Mouse (Mus musculus): ENCODE measurements at regions not wholly inside any gene's neighbourhood (a gene's known extent, or its start where the extent isn't known, plus 50 kb on each side); places are given as distances from the start of the nearest gene placed in this dataset.

- TF ChIP-seq CTCF (IDR thresholded peaks at IDR 0.05) (no peak), EP300 (IDR thresholded peaks at IDR 0.05) (no peak)
- no peaks in the 10 kb centered on the region for H3K36me3 ChIP-seq (ENCODE audit: insufficient read depth, low read length)
- no peak overlapping the region for H3K9ac ChIP-seq (replicated peaks; ENCODE audit: low read depth)
- H3K4me1 ChIP-seq (ENCODE audit: insufficient read depth, low read depth, low read length): 0 out of 2 replicates have a peak, but pooled peaks cover 4% of the 10 kb centered on the region
- DNase-seq (ENCODE audit: low spot score): peak; percentile 38
- no peak overlapping the region for H3K4me2 ChIP-seq (replicated peaks; ENCODE audit: low read depth, low read length)
- no peaks in the 10 kb centered on the region for H3K9me3 ChIP-seq (ENCODE audit: low read length)
- 52% methylated on average over 16 of the region's 16 CpGs for WGBS
- ATAC-seq: peak; percentile 31
- no peak overlapping the region for H3K4me3 ChIP-seq (ENCODE audit: low read depth, low read length)
- H3K27me3 ChIP-seq (replicated peaks; ENCODE audit: insufficient read depth, low read length): no peaks in the 10 kb centered on the region
- H3K27ac ChIP-seq (ENCODE audit: low read length): no peak overlapping the region; the same call in 1 of the 2 replicates
These were observed 66.4 kb upstream of the Pmepa1 start for GRCm38 (mm10) chr2:173342605-173343260.

- Histone ChIP-seq H3K36me3 (ENCODE audit: insufficient read depth, low read length) (no peaks in the 10 kb centered on the region), H3K4me2 (replicated peaks; ENCODE audit: low read depth, low read length) (no peak overlapping the region), H3K9ac (replicated peaks; ENCODE audit: low read depth) (no peak overlapping the region), H3K4me1 (ENCODE audit: insufficient read depth, low read depth, low read length) (0 out of 2 replicates have a peak, but pooled peaks cover 4% of the 10 kb centered on the region), H3K9me3 (ENCODE audit: low read length) (no peaks in the 10 kb centered on the region), H3K4me3 (ENCODE audit: low read depth, low read length) (no peak overlapping the region), H3K27me3 (replicated peaks; ENCODE audit: insufficient read depth, low read length) (no peaks in the 10 kb centered on the region), H3K27ac (ENCODE audit: low read length) (no peak overlapping the region)
- TF ChIP-seq EP300 (IDR thresholded peaks at IDR 0.05) (no peak), CTCF (IDR thresholded peaks at IDR 0.05) (no peak)
- no peak for DNase-seq (ENCODE audit: low spot score)
- 75% methylated on average over 2 of the region's 2 CpGs for WGBS
- ATAC-seq: peak; percentile 23
These were observed 67.3 kb upstream of the Pmepa1 start for GRCm38 (mm10) chr2:173343665-173344064.

- Histone ChIP-seq H3K4me1 (ENCODE audit: insufficient read depth, low read depth, low read length) (0 out of 2 replicates have a peak, but pooled peaks cover 4% of the 10 kb centered on the region), H3K9ac (replicated peaks; ENCODE audit: low read depth) (no peak overlapping the region), H3K9me3 (ENCODE audit: low read length) (no peaks in the 10 kb centered on the region), H3K27ac (ENCODE audit: low read length) (no peak overlapping the region), H3K27me3 (replicated peaks; ENCODE audit: insufficient read depth, low read length) (no peaks in the 10 kb centered on the region), H3K36me3 (ENCODE audit: insufficient read depth, low read length) (no peaks in the 10 kb centered on the region), H3K4me3 (ENCODE audit: low read depth, low read length) (no peak overlapping the region), H3K4me2 (replicated peaks; ENCODE audit: low read depth, low read length) (no peak overlapping the region)
- ATAC-seq (no peak), DNase-seq (ENCODE audit: low spot score) (no peak)
- no peak for TF ChIP-seq EP300 (IDR thresholded peaks at IDR 0.05)
- peak; percentile 22 for TF ChIP-seq CTCF (IDR thresholded peaks at IDR 0.05)
- WGBS: 91% methylated on average over 5 of the region's 5 CpGs
These were observed 67.9 kb upstream of the Pmepa1 start for GRCm38 (mm10) chr2:173344221-173344620.

- H3K9me3 ChIP-seq (ENCODE audit: low read length): no peaks in the 10 kb centered on the region
- TF ChIP-seq EP300 (IDR thresholded peaks at IDR 0.05) (no peak), CTCF (IDR thresholded peaks at IDR 0.05) (no peak)
- ATAC-seq: no peak
- H3K4me3 ChIP-seq (ENCODE audit: low read depth, low read length): no peak overlapping the region
- H3K36me3 ChIP-seq (ENCODE audit: insufficient read depth, low read length): no peaks in the 10 kb centered on the region
- H3K4me1 ChIP-seq (ENCODE audit: insufficient read depth, low read depth, low read length): no peaks in the 10 kb centered on the region
- H3K4me2 ChIP-seq (replicated peaks; ENCODE audit: low read depth, low read length): no peak overlapping the region
- H3K9ac ChIP-seq (replicated peaks; ENCODE audit: low read depth): no peak overlapping the region
- no peaks in the 10 kb centered on the region for H3K27me3 ChIP-seq (replicated peaks; ENCODE audit: insufficient read depth, low read length)
- no peak for DNase-seq (ENCODE audit: low spot score)
- H3K27ac ChIP-seq (ENCODE audit: low read length): no peak overlapping the region
- WGBS: 68% methylated on average over 11 of the region's 11 CpGs
These were observed 71.0 kb upstream of the Pmepa1 start for GRCm38 (mm10) chr2:173347341-173347740.

GRCm38 (mm10) chr2:173348757-173349156 lies 72.4 kb upstream of the Pmepa1 start:
- ATAC-seq (no peak), DNase-seq (ENCODE audit: low spot score) (no peak)
- H3K27ac ChIP-seq (ENCODE audit: low read length): no peak overlapping the region
- no peaks in the 10 kb centered on the region for H3K36me3 ChIP-seq (ENCODE audit: insufficient read depth, low read length)
- 72% methylated on average over 3 of the region's 3 CpGs for WGBS
- H3K27me3 ChIP-seq (replicated peaks; ENCODE audit: insufficient read depth, low read length): no peaks in the 10 kb centered on the region
- no peak overlapping the region for H3K4me3 ChIP-seq (ENCODE audit: low read depth, low read length)
- H3K4me2 ChIP-seq (replicated peaks; ENCODE audit: low read depth, low read length): no peak overlapping the region
- no peak overlapping the region for H3K9ac ChIP-seq (replicated peaks; ENCODE audit: low read depth)
- H3K4me1 ChIP-seq (ENCODE audit: insufficient read depth, low read depth, low read length): peaks cover 7% of the 10 kb centered on the region; the same call in 1 of the 2 replicates
- TF ChIP-seq CTCF (IDR thresholded peaks at IDR 0.05): no peak
- TF ChIP-seq EP300 (IDR thresholded peaks at IDR 0.05): no peak
- no peaks in the 10 kb centered on the region for H3K9me3 ChIP-seq (ENCODE audit: low read length)

GRCm38 (mm10) chr2:173349510-173349909 lies 73.2 kb upstream of the Pmepa1 start:
- H3K4me3 ChIP-seq (ENCODE audit: low read depth, low read length): no peak overlapping the region
- peaks cover 7% of the 10 kb centered on the region; the same call in 1 of the 2 replicates for H3K4me1 ChIP-seq (ENCODE audit: insufficient read depth, low read depth, low read length)
- H3K9ac ChIP-seq (replicated peaks; ENCODE audit: low read depth): no peak overlapping the region
- no peak overlapping the region for H3K4me2 ChIP-seq (replicated peaks; ENCODE audit: low read depth, low read length)
- TF ChIP-seq CTCF (IDR thresholded peaks at IDR 0.05) (no peak), EP300 (IDR thresholded peaks at IDR 0.05) (no peak)
- H3K9me3 ChIP-seq (ENCODE audit: low read length): no peaks in the 10 kb centered on the region
- DNase-seq (ENCODE audit: low spot score) (no peak), ATAC-seq (no peak)
- H3K36me3 ChIP-seq (ENCODE audit: insufficient read depth, low read length): no peaks in the 10 kb centered on the region
- H3K27me3 ChIP-seq (replicated peaks; ENCODE audit: insufficient read depth, low read length): no peaks in the 10 kb centered on the region
- H3K27ac ChIP-seq (ENCODE audit: low read length): no peak overlapping the region
- WGBS: 74% methylated on average over 9 of the region's 9 CpGs

Measured in lung, postnatal 0 days (tissue).